Mouse (Mus musculus) lung, postnatal 0 days (tissue): Measurements from ENCODE around the gene Map2k4.

ENCODE experiments used
- CTCF ChIP-seq: IDR thresholded peaks from 2 replicates; pipeline ENCODE4 v1.5.1; 2016; ENCODE audit warnings: antibody characterized with exemption, mild to moderate bottlenecking
- EP300 ChIP-seq: IDR thresholded peaks from 2 replicates; pipeline ENCODE4 v1.6.1; 2016; ENCODE audit warnings: antibody characterized with exemption, mild to moderate bottlenecking, control low read depth

- TF ChIP-seq EP300 (no peak), CTCF (no peak)
Measured at GRCm38 (mm10) chr11:65769990-65770389, 18.1 kb downstream of the Map2k4 start.
